Mouse (Mus musculus) brain, embryonic 14.5 days (tissue): ENCODE data around the gene Igsf11.

ENCODE experiments used
- CTCF ChIP-seq: fragments of 200-500 bp; IDR thresholded peaks from 2 replicates; pipeline ENCODE4 v1.5.1; 2012; ENCODE audit warnings: inconsistent platforms, mild to moderate bottlenecking, moderate library complexity, borderline replicate concordance; ENCODE audit not compliant: insufficient read depth, insufficient read length; ENCODE audit errors: extremely low read depth
- POLR2A ChIP-seq: fragments of 200-500 bp; IDR thresholded peaks from 2 replicates; pipeline ENCODE4 v1.6.1; 2012; ENCODE audit warnings: mild to moderate bottlenecking, inconsistent platforms, borderline replicate concordance; ENCODE audit not compliant: poor library complexity, insufficient read depth, insufficient read length, severe bottlenecking; ENCODE audit errors: extremely low read depth

DNA sequence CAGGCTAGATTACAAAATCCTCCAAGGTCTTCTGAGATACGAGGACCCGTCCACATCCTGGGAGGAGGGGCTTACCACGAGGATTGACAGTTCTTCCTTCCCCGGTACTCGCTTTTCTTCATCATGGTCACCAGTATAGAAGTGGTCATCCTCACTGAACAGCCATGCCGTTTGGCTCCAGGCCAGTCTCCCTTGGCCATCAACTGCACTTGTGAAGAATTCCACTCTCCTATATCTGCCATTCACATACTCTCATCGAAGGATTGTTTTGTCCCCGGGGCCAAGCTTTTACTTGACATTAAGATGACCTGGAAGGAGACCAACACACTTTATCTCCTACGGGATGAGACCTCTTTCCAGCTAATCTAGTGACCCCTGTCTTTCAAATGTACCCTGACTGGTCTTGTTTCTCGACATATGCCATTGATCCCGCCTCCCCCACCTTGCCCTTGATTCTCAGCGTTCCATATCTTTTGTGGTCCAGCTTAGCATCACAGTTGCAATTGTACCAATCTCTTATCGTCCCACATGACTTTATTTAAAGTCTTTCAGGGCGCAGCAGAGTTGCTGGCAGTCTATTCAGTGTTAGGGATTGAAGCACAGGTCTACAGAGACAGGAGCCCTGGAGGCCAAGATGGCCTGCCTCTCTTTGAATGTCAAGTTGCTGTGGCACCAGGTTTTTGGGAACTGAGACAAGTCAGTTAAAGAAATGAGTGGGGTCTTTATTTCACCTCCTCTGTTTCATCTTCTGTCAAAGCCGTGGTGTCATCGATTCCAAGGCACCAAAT lies 62.2 kb downstream of the Igsf11 start:
- no peak for TF ChIP-seq POLR2A
- TF ChIP-seq CTCF, result no peak
